Mouse (Mus musculus) testis, adult 10 weeks (tissue): ENCODE measurements around the gene Vstm2a. TPM values are rescaled to one million over a fixed set of nuclear protein-coding genes. Genes with fewer than 3 reads are reported as not detected.

Source experiments
- polyA plus RNA-seq: library from polyadenylated mRNA; stranded (reverse); fragments of 350-450 nt; fragmentation: Illumina TruSeq; extraction: RNeasy Lipid Tissue Mini Kit (QIAGEN cat#74804); gene quantifications from one replicate; pipeline ENCODE4 v1.2.3, GENCODE M21; 2014; ENCODE audit warnings: low read depth, low replicate concordance

Gene Vstm2a
- polyA plus RNA-seq: 1.4 TPM

DNA sequence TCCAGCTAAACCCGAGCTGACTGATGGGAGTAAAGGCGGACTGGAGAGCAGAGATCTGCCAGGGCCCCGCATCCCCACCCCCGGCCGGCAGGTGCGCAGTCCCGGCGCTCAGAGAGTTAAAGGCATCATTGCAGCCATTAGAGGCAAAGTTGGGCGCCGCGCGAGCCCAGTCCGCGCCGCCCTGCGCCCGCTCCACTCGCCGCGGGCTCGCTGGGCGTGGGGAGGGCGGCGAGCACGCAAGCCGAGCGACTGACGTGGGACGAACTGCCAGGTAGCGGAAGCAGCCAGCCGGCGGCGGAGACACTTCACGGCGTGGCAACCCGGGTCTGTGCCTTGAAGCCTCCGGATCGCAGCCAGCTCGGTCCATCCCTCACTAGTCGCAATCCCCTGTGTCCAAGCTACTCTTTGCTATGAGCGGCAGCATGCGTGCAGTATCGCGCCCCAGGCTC, at the start of gene Vstm2a:
Vstm2a (plus strand) TSS at position 252 of the 449 bp plus-strand sequence.

